Mouse (Mus musculus) brain, embryonic 14.5 days (tissue): ENCODE results near the gene Wsb1.

Source experiments
- CTCF ChIP-seq: fragments of 200-500 bp; IDR thresholded peaks from 2 replicates; pipeline ENCODE4 v1.5.1; 2012; ENCODE audit warnings: inconsistent platforms, mild to moderate bottlenecking, moderate library complexity, borderline replicate concordance; ENCODE audit not compliant: insufficient read depth, insufficient read length; ENCODE audit errors: extremely low read depth
- POLR2A ChIP-seq: fragments of 200-500 bp; IDR thresholded peaks from 2 replicates; pipeline ENCODE4 v1.6.1; 2012; ENCODE audit warnings: mild to moderate bottlenecking, inconsistent platforms, borderline replicate concordance; ENCODE audit not compliant: poor library complexity, insufficient read depth, insufficient read length, severe bottlenecking; ENCODE audit errors: extremely low read depth

DNA sequence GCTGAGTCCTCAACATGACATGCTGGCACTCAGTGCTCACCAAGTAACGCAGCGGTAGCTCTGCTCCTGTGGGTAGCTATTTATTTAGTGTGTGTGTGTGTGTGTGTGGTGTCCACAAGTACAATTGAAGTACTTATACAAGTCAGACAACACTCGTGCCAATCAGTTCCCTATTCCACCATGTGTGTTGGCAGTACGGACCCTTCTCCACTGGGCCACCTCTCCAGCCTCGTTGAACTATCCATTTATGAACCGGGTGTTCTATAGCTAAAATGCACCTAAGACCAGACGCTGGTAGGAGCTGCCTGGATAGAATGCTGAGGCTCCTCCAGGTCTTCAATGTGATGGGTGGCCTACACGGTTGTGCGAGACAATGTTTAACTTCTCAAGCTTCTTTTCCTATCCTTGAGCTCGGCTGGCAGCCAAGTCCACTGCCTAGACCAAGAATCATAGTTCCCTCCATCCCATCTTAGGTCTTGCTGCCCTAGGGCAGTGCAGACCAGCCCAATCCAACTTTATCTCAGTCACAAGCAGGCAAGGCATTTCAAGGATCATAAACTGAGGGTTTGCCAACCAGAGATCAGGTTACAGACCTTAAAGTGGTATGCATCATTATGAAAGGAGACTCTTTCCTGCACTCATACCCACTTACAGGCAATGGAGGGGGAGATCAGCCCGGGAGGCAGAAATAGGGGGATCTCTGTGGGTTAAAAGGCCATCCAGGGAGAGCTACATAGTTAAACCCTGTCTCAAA is 16.6 kb downstream of the Wsb1 start:
- no peak for TF ChIP-seq POLR2A
- TF ChIP-seq CTCF = no peak
